Mouse (Mus musculus): ENCODE results near the gene Grk5.

DNA sequence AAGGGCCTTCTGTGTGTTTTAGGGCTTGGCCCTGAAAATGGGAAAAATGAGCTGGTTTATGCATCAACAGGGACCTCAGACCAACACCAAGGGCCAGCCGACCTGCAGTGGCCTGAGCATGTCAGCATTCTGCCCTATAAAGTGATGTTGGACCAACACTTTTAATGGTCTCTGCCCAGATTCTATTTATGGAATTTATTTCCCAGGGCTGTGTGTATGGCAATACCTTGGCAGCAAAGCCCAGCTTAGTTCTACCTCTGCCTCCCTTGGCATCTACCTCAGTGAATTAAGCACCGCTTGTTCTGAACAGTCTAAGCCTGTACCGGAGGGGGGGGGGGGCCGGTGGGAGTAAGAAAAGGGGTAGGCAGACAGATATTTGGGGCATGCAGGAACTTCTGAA lies 108.2 kb downstream of the Grk5 start:
- TF ChIP-seq EP300 (IDR thresholded peaks at IDR 0.05; ENCODE audit: low read depth) (no peak), CTCF (IDR thresholded peaks at IDR 0.05; ENCODE audit: low read depth) (no peak)

All from liver, embryonic 14.5 days (tissue).